Mouse (Mus musculus): ENCODE data around the gene Zfp654.

The Zfp654 gene

DNA sequence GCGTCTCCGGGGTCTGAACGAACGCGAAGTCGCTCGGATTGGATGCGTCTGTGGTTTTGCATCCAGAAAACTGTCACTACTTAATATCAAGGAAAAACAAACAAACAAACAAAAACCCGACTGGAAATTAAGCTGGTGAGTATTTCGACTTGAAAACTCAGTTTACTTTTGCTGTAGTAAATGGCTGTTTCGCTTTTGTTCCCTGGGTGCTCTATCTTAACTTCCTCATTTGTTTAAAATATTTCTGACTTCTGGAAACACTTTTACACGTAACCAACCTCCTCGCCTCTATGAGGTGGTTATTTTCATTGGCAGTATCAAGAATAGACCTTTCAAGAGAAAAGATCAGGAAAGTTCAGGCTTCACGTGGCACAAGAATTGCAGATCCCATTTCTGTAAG lies 1.4 kb upstream of the Zfp654 start:
- DNase-seq (ENCODE audit: low read depth, low spot score) = no peak

DNA sequence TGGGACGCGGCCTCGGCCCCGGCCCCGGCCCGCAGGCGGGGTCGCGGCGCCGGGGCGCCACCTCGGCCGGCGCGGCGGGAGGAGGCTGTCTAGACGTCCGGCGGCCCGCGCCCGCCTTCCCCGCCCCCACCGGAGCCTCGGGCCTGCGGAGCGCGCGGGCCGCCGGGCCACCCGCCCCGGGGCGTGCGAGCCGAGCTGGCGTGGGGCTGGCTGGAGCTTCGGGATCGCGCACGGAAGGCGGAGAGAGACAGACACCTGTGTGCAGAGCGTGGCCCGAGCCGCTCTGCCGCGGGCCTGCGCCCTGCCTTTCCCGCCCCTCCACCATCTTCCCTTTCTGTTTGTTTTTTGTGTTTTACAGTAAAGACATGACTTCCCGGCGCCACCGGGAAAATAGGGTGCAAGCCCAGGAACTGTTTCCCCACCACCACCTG lies 1.0 kb upstream of the Zfp654 start:
- peak; percentile 27 for DNase-seq (ENCODE audit: low read depth, low spot score)

DNA sequence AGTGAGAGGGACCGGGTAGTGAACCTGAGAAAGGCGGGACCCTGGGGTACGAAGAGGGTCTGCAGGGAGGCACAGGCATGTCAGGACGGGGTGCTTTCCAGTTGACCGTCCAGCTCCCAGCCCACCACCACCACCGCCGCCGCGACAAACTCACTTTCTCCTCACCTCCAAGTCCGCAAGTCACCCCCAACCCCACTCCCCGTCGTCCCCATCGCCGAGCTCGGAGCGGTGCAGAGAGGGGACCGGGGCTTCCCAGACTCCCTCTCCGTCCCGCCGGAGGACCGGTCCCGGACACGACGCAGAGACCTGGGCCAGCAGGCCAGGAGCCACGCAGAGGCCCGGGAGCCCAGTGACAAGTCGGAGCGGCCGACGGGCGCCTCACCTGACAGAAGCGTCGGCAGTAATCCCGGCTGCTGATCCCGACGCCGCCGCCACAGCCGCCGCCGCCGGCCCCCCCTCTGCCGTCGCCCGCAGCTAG lies 328 bp downstream of the Zfp654 start:
- no peak for DNase-seq (ENCODE audit: low read depth, low spot score)

- peak; percentile 46 for DNase-seq (ENCODE audit: low read depth, low spot score)
Measured at GRCm38 (mm10) chr16:64850287-64851084, 966 bp downstream of the Zfp654 start.

DNA sequence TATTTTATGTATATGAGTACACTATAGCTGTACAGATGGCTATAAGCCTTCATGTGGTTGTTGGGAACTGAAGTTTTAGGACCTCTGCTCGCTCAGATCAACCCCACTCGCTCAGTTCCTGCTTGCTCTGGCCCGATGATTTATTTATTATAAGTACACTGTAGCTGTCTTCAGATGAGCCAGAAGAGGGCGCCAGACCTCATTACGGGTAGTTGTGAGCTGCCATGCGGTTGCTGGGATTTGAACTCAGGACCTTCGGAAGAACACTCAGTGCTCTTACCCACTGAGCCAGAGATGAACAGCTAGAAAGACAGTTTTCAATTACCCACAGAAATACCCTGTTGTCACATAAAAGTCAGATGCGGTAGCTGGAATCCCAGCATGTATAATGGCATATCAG lies 5.5 kb downstream of the Zfp654 start:
- peak; percentile 46 for DNase-seq (ENCODE audit: low read depth, low spot score)

- no peak for DNase-seq (ENCODE audit: low read depth, low spot score)
Measured at GRCm38 (mm10) chr16:64842374-64842729, 9.1 kb downstream of the Zfp654 start.

GRCm38 (mm10) chr16:64841481-64842373 lies 9.7 kb downstream of the Zfp654 start:
- no peak for DNase-seq (ENCODE audit: low read depth, low spot score)

DNA sequence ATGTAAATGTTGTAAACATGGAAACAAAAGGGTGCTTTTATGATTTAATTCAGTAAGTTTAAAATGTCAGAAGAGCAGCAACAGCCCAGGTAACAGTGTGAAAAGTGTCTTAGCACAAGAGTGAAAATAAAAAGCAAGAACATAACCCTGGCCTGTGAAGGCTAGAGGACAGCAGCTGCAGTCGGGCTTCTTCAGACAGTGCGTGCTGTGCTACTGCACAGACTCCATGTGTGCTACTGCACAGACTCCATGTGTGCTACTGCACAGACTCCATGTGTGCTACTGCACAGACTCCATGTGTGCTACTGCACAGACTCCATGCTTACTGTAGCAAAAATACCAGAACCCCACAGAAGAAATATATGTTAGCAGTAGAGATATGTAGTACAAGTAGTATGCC lies 14.7 kb downstream of the Zfp654 start:
- no peak for DNase-seq (ENCODE audit: low read depth, low spot score)

DNA sequence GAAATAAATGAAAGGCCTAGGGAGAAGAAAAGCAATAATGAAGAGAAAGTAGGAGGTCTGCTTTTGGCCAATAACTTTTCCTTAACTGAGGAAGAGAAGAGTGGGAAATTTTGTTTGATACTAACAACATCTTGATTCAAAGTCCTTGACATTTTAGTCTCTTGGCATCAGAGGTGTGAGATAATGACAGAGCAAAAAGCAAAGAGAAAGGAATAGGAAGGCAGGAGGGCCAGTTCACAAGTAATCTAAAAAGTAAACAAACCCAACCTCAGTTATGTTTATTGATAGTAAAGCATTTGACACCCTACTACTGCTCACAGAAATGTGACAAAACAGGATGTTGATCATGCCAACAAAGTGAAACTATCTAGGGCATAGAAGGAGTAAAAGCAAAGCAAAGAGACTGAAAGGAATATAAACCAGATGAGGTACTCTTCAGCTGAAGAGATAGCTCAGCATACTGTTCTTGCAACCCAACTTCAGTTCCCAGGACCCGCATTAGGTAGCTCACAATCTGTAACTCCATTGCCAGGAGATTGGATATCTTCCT lies 15.4 kb downstream of the Zfp654 start:
- no peak for DNase-seq (ENCODE audit: low read depth, low spot score)

- DNase-seq (ENCODE audit: low read depth, low spot score) = no peak
Measured at GRCm38 (mm10) chr16:64830291-64830690, 21.2 kb downstream of the Zfp654 start.

- no peak for DNase-seq (ENCODE audit: low read depth, low spot score)
Measured at GRCm38 (mm10) chr16:64824474-64824873, 27.0 kb downstream of the Zfp654 start.

DNA sequence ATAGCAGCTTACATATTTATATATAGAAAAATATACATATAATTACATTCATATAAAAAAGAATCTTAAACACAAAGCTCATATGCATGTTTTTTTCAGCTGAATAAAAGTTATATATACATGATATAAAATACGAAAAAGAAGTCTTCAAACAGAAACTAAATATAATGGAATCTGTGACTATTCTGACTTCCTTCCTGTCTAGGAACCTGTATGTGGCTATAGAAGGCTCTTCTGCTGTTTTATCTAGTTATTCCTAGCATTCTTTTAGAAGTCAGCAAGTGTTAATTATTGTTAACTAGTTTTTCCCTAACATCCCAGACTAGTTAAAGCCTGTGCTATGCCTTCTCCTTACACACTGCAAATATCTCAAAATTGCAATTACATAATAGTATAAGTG lies 27.6 kb downstream of the Zfp654 start:
- DNase-seq (ENCODE audit: low read depth, low spot score) = no peak

DNA sequence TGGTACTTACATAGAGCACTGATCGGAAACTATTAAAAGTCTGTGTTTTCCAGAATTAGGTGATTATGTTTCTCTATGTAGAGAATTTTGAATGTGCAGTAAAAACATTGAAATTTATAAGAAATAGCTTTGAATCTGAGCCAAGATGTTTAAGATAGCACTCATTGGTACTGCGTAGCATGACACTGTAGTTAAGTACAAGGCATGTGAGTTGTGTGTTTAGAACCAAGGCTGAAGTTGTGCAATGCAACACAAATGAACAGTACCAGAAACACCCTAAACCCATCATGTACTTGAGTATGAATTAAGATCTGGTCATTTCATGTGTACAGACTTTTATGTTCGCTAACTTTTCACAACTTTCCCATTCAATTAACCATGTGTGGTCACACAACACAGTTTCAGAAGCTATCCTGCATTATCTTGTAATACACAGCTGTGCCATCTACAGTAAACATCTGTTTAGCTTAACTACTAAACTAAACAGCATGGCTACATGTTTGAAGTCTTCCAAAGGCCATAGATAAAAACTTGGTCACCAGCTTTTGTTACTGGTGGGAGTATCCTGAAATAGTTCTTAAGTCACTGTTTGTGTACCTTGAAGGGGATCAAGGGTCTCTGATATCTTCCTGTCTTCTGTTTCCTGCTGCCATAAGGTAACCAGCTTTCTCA lies 34.2 kb downstream of the Zfp654 start:
- DNase-seq (ENCODE audit: low read depth, low spot score) = no peak

GRCm38 (mm10) chr16:64803041-64803440 lies 48.4 kb downstream of the Zfp654 start:
- no peak for DNase-seq (ENCODE audit: low read depth, low spot score)

GRCm38 (mm10) chr16:64801638-64802037 lies 49.8 kb downstream of the Zfp654 start:
- DNase-seq (ENCODE audit: low read depth, low spot score) = no peak

DNA sequence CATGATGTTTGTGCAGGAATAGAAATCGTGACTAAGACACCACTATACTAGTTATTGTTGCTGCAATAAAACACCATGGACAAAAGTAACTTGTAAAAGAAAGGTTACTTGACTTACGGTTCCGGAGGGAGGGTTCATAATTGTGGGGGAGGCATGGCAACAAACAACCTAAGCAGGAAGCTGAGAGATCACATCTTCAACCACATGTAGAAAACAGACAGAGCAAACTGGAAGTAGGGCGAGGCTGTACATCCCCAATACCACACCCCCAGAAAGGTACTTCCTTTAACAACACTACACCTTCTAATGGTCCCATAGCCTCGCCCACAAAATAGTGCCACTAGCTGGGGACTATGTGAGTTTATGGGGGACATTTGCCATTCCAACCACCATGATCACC lies 51.1 kb downstream of the Zfp654 start:
- DNase-seq (ENCODE audit: low read depth, low spot score) = no peak

GRCm38 (mm10) chr16:64794802-64795201 lies 56.6 kb downstream of the Zfp654 start:
- DNase-seq (ENCODE audit: low read depth, low spot score) = no peak

DNA sequence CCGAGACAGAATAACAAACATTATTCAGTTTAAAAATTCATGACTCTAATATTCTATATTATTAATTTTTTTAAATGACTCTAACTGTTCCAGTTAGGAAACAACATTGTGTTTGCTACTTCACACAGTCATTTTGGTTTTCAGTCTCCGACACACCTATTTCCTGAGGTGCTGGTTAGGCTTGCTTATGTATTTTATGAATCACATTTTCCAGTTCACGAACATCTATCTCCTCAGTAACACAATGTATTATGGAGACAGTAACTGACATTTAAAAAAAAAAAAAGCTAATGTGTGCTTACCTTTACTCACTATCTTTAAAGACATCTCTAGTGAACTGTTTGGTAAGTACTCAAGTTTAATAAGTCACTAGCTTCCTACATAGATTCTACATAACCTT lies 61.7 kb downstream of the Zfp654 start:
- DNase-seq (ENCODE audit: low read depth, low spot score) = no peak

- peak; percentile 70 for DNase-seq (ENCODE audit: low read depth, low spot score)
Measured at GRCm38 (mm10) chr16:64775516-64775915, 75.9 kb downstream of the Zfp654 start.

- DNase-seq (ENCODE audit: low read depth, low spot score) = no peak
Measured at GRCm38 (mm10) chr16:64771431-64771818, 80.0 kb downstream of the Zfp654 start.

- DNase-seq (ENCODE audit: low read depth, low spot score) = peak; percentile 97
Measured at GRCm38 (mm10) chr16:64770521-64771430, 80.7 kb downstream of the Zfp654 start, which contains the start of gene 4930453N24Rik. TSS of gene 4930453N24Rik (minus strand) at chr16:64771161.

All from 3T3-L1 (cell line).